Mouse (Mus musculus): Measurements from ENCODE around the gene Gng4. TPM values are rescaled to one million over a fixed set of nuclear protein-coding genes. Genes with fewer than 3 reads are reported as not detected.
A peak's percentile ranks its signal among the peaks of the same experiment; 100 is the strongest.

Gng4 gene
- polyA plus RNA-seq, 1 experiment from 2014 or later, result 2.0 TPM

DNA sequence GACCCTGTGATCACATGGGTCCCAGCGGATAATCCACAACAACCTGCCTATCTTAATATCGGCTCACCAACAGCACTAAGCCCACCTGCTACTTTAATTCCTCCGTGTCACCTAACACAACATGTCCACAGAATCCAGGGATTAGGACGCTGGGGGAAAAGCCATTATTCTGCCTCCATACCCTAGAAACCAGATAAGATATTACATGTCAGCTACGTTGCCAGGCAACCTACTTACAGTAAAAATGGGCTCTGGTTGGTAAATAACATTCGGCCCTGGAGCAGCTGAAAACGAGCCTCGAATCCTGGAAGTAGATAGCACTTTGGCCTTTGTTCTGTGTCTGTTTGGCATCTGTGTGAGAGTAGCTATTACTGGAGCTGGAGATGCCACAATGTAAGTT, 14.9 kb downstream of the Gng4 start:
- Histone ChIP-seq H3K27me3 (ENCODE audit: control insufficient read depth, insufficient read depth, low read length) (no peaks in the 10 kb centered on the region), H3K36me3 (ENCODE audit: control insufficient read depth, insufficient read depth, low read length) (no peaks in the 10 kb centered on the region), H3K9me3 (ENCODE audit: control insufficient read depth, low read length) (no peaks in the 10 kb centered on the region), H3K4me3 (ENCODE audit: low read depth, low read length) (no peak overlapping the region), H3K27ac (ENCODE audit: low read depth, low read length) (no peak overlapping the region), H3K9ac (ENCODE audit: low read length) (no peak overlapping the region), H3K4me2 (no peak overlapping the region), H3K4me1 (ENCODE audit: control insufficient read depth, insufficient read depth, low read length) (no peaks in the 10 kb centered on the region)
- WGBS, result 87% methylated on average over 8 of the region's 8 CpGs
- 0 out of 2 replicates have a peak, but pooled peaks have one; percentile 19 for ATAC-seq (ENCODE audit: low FRiP score)
- DNase-seq (ENCODE audit: low spot score, missing footprints), result no peak

DNA sequence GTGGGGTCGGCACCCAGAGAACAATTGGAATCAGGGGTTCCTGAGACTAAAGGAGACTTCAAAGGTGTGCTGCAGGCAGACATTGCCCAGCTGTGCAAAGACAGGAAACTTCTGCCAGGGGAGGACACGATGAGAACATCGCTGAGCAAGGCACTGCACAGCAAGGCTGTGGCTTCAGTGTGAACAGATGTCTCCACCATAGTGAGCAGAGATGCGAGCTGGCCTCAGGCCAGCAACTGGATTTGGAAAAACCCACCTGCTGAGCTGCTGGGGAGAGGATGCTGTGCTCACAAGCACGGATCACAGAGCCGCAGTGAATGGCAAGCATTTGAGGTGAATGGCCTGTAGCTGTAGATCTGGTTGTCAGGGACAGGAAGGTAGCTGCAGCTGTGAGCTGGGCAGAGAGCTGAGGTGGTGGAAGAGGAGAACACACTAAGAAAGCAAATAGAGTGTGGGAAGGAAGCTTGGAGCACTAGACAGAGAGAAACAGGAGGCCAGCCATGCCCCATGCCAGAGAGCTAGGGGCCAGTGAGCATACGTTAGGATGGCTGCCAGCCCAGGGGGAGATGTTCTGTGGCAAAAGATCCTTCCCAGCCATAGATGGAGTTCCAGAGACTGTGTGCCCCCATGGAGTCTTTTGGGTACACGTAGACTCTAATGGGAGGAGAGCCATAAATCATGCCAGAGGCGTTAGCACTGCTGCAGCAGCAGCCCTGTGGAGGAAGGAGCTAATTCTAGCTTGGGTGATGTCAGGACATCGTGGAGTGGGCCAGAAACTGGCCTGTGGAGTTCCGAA, 24.7 kb downstream of the Gng4 start:
- no peaks in the 10 kb centered on the region for H3K27me3 ChIP-seq (ENCODE audit: control insufficient read depth, insufficient read depth, low read length)
- no peak overlapping the region for H3K9ac ChIP-seq (ENCODE audit: low read length)
- no peak overlapping the region for H3K27ac ChIP-seq (ENCODE audit: low read depth, low read length)
- WGBS, result 44% methylated on average over 11 of the region's 11 CpGs
- H3K4me2 ChIP-seq, result no peak overlapping the region
- H3K4me1 ChIP-seq (ENCODE audit: control insufficient read depth, insufficient read depth, low read length), result no peaks in the 10 kb centered on the region
- ATAC-seq (ENCODE audit: low FRiP score) (peak; percentile 40; the same call in 1 of the 2 replicates), DNase-seq (ENCODE audit: low spot score, missing footprints) (no peak)
- H3K9me3 ChIP-seq (ENCODE audit: control insufficient read depth, low read length), result no peaks in the 10 kb centered on the region
- H3K4me3 ChIP-seq (ENCODE audit: low read depth, low read length), result no peak overlapping the region
- H3K36me3 ChIP-seq (ENCODE audit: control insufficient read depth, insufficient read depth, low read length), result no peaks in the 10 kb centered on the region

DNA sequence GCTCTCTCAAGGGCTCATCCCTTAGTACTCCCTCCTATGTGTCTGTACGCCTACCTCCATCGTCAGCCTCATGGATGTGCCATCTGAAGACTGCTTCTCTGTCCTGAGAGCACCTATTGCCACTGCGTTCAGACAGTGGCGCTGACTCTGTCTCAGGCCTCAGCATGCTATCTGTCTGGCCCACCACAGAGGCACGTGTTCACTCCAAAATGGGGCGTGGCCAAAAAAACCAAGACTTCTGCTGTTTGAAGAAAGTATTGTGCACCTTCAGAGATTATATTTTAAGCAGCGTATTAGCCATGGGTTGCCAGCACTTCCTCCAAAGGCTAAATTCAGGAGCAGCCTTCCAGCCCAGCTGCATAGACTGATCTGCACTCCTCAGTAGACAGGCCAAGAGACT, 27.0 kb downstream of the Gng4 start:
- Histone ChIP-seq H3K4me3 (ENCODE audit: low read depth, low read length) (no peak overlapping the region), H3K4me1 (ENCODE audit: control insufficient read depth, insufficient read depth, low read length) (no peaks in the 10 kb centered on the region), H3K4me2 (no peak overlapping the region), H3K36me3 (ENCODE audit: control insufficient read depth, insufficient read depth, low read length) (no peaks in the 10 kb centered on the region), H3K27ac (ENCODE audit: low read depth, low read length) (no peak overlapping the region), H3K9me3 (ENCODE audit: control insufficient read depth, low read length) (no peaks in the 10 kb centered on the region), H3K27me3 (ENCODE audit: control insufficient read depth, insufficient read depth, low read length) (no peaks in the 10 kb centered on the region), H3K9ac (ENCODE audit: low read length) (no peak overlapping the region)
- WGBS, result 83% methylated on average over 7 of the region's 7 CpGs
- DNase-seq (ENCODE audit: low spot score, missing footprints) (no peak), ATAC-seq (ENCODE audit: low FRiP score) (no peak)

- no peak overlapping the region for H3K4me3 ChIP-seq (ENCODE audit: low read depth, low read length)
- no peak for DNase-seq (ENCODE audit: low spot score, missing footprints)
- no peaks in the 10 kb centered on the region for H3K4me1 ChIP-seq (ENCODE audit: control insufficient read depth, insufficient read depth, low read length)
- 87% methylated on average over 3 of the region's 3 CpGs for WGBS
- H3K36me3 ChIP-seq (ENCODE audit: control insufficient read depth, insufficient read depth, low read length), result no peaks in the 10 kb centered on the region
- H3K4me2 ChIP-seq, result no peak overlapping the region
- no peaks in the 10 kb centered on the region for H3K27me3 ChIP-seq (ENCODE audit: control insufficient read depth, insufficient read depth, low read length)
- no peak overlapping the region for H3K27ac ChIP-seq (ENCODE audit: low read depth, low read length)
- no peaks in the 10 kb centered on the region for H3K9me3 ChIP-seq (ENCODE audit: control insufficient read depth, low read length)
- no peak for ATAC-seq (ENCODE audit: low FRiP score)
- no peak overlapping the region for H3K9ac ChIP-seq (ENCODE audit: low read length)
These were observed 34.8 kb downstream of the Gng4 start for GRCm38 (mm10) chr13:13818696-13819095.

GRCm38 (mm10) chr13:13820234-13821123, 36.6 kb downstream of the Gng4 start:
- no peak for DNase-seq (ENCODE audit: low spot score, missing footprints)
- no peak overlapping the region for H3K4me2 ChIP-seq
- no peak overlapping the region for H3K9ac ChIP-seq (ENCODE audit: low read length)
- WGBS, result 79% methylated on average over 7 of the region's 7 CpGs
- H3K4me3 ChIP-seq (ENCODE audit: low read depth, low read length), result no peak overlapping the region
- no peaks in the 10 kb centered on the region for H3K9me3 ChIP-seq (ENCODE audit: control insufficient read depth, low read length)
- ATAC-seq (ENCODE audit: low FRiP score), result no peak
- H3K36me3 ChIP-seq (ENCODE audit: control insufficient read depth, insufficient read depth, low read length), result no peaks in the 10 kb centered on the region
- H3K27me3 ChIP-seq (ENCODE audit: control insufficient read depth, insufficient read depth, low read length), result no peaks in the 10 kb centered on the region
- H3K4me1 ChIP-seq (ENCODE audit: control insufficient read depth, insufficient read depth, low read length), result no peaks in the 10 kb centered on the region
- no peak overlapping the region for H3K27ac ChIP-seq (ENCODE audit: low read depth, low read length)

GRCm38 (mm10) chr13:13824946-13825345, 41.1 kb downstream of the Gng4 start:
- Histone ChIP-seq H3K27ac (ENCODE audit: low read depth, low read length) (no peak overlapping the region), H3K4me2 (no peak overlapping the region), H3K36me3 (ENCODE audit: control insufficient read depth, insufficient read depth, low read length) (no peaks in the 10 kb centered on the region), H3K4me1 (ENCODE audit: control insufficient read depth, insufficient read depth, low read length) (no peaks in the 10 kb centered on the region), H3K9me3 (ENCODE audit: control insufficient read depth, low read length) (no peaks in the 10 kb centered on the region), H3K4me3 (ENCODE audit: low read depth, low read length) (no peak overlapping the region), H3K9ac (ENCODE audit: low read length) (no peak overlapping the region), H3K27me3 (ENCODE audit: control insufficient read depth, insufficient read depth, low read length) (no peaks in the 10 kb centered on the region)
- ATAC-seq (ENCODE audit: low FRiP score) (no peak), DNase-seq (ENCODE audit: low spot score, missing footprints) (no peak)
- WGBS, result 93% methylated on average over 7 of the region's 7 CpGs

DNA sequence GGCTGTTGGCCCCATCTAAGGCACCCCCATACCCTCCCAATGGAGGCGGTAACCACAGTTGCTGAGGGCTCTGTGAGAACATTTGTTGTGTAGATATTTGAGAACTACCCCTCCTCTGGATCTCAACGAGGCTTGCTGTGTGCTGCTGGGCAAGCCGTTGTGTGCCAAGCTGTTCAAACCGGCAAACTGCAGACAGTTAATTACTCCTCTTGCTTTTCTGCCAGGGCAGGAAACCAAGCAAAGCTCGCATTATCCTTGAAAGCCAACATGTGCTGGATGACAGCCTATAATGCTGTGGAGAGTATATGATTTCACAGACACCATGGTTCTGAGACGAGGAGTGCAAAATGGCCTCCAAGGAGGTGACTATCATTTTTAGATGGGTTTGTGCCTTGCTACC, 42.7 kb downstream of the Gng4 start:
- H3K4me2 ChIP-seq, result no peak overlapping the region
- H3K27me3 ChIP-seq (ENCODE audit: control insufficient read depth, insufficient read depth, low read length), result no peaks in the 10 kb centered on the region
- ATAC-seq (ENCODE audit: low FRiP score), result no peak
- 94% methylated on average over 6 of the region's 6 CpGs for WGBS
- no peak for DNase-seq (ENCODE audit: low spot score, missing footprints)
- H3K4me1 ChIP-seq (ENCODE audit: control insufficient read depth, insufficient read depth, low read length), result no peaks in the 10 kb centered on the region
- H3K9ac ChIP-seq (ENCODE audit: low read length), result no peak overlapping the region
- H3K27ac ChIP-seq (ENCODE audit: low read depth, low read length), result no peak overlapping the region
- H3K9me3 ChIP-seq (ENCODE audit: control insufficient read depth, low read length), result no peaks in the 10 kb centered on the region
- H3K36me3 ChIP-seq (ENCODE audit: control insufficient read depth, insufficient read depth, low read length), result no peaks in the 10 kb centered on the region
- H3K4me3 ChIP-seq (ENCODE audit: low read depth, low read length), result no peak overlapping the region

GRCm38 (mm10) chr13:13828125-13828524, 44.3 kb downstream of the Gng4 start:
- Histone ChIP-seq H3K4me2 (no peak overlapping the region), H3K9me3 (ENCODE audit: control insufficient read depth, low read length) (no peaks in the 10 kb centered on the region), H3K36me3 (ENCODE audit: control insufficient read depth, insufficient read depth, low read length) (no peaks in the 10 kb centered on the region), H3K4me1 (ENCODE audit: control insufficient read depth, insufficient read depth, low read length) (no peaks in the 10 kb centered on the region), H3K9ac (ENCODE audit: low read length) (no peak overlapping the region), H3K4me3 (ENCODE audit: low read depth, low read length) (no peak overlapping the region), H3K27me3 (ENCODE audit: control insufficient read depth, insufficient read depth, low read length) (no peaks in the 10 kb centered on the region), H3K27ac (ENCODE audit: low read depth, low read length) (no peak overlapping the region)
- WGBS, result 40% methylated on average over 1 of the region's 1 CpGs
- DNase-seq (ENCODE audit: low spot score, missing footprints) (no peak), ATAC-seq (ENCODE audit: low FRiP score) (no peak)

DNA sequence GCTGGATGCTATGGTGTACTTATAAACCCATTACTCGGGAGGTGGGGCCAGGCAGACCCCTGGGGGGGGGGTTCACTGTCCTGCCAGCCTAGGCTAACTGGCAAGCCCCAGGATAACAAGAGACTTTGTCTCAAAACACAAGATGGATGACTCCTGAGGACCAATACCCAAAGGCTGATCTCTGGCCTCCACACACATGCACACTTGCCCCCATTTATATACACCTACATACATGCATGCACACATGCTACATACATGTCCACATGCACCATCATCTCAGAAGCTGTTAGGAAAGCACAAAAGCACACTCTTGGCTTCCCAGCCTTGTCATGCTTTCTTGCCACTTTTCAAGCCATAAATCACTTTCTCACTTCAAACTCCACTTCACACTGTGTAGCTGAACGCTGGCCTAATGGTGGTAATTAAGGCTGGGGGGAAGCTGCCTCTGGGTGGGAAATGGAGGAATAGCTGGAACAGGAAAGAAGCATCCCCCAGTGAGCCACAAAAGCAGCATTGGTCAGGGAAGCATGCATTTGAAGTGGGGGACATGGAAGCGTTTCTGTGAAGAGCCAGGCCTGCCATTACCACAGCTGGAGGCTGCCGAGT, 46.7 kb downstream of the Gng4 start:
- H3K36me3 ChIP-seq (ENCODE audit: control insufficient read depth, insufficient read depth, low read length), result no peaks in the 10 kb centered on the region
- 61% methylated on average over 4 of the region's 4 CpGs for whole genome bisulfite sequencing
- ATAC-seq (ENCODE audit: low FRiP score), result no peak

More for the DNA sequence above, 46.7 kb downstream of the Gng4 start:
- no peak overlapping the region for H3K4me2 ChIP-seq
- DNase-seq (ENCODE audit: low spot score, missing footprints), result no peak
- no peaks in the 10 kb centered on the region for H3K9me3 ChIP-seq (ENCODE audit: control insufficient read depth, low read length)
- no peaks in the 10 kb centered on the region for H3K27me3 ChIP-seq (ENCODE audit: control insufficient read depth, insufficient read depth, low read length)
- no peaks in the 10 kb centered on the region for H3K4me1 ChIP-seq (ENCODE audit: control insufficient read depth, insufficient read depth, low read length)
- H3K27ac ChIP-seq (ENCODE audit: low read depth, low read length), result no peak overlapping the region
- H3K9ac ChIP-seq (ENCODE audit: low read length), result no peak overlapping the region
- no peak overlapping the region for H3K4me3 ChIP-seq (ENCODE audit: low read depth, low read length)

Measured in midbrain, embryonic 11.5 days (tissue).